Mouse (Mus musculus): Measurements from ENCODE around the gene Glis2. TPM values are rescaled to one million over a fixed set of nuclear protein-coding genes. Genes with fewer than 3 reads are reported as not detected.

Gene Glis2
- polyA plus RNA-seq, 1 experiment from 2014 or later = 9.2 TPM

GRCm38 (mm10) chr16:4599616-4600015 is 5.1 kb downstream of the Glis2 start:
- H3K4me1 ChIP-seq (replicated peaks; ENCODE audit: control insufficient read depth, insufficient read depth, low read length) = peaks cover 20% of the 10 kb centered on the region
- WGBS = 88% methylated on average over 3 of the region's 3 CpGs
- no peak overlapping the region for H3K4me2 ChIP-seq (replicated peaks; ENCODE audit: low read depth)
- no peak overlapping the region for H3K9ac ChIP-seq (ENCODE audit: low read depth, low read length)
- no peak overlapping the region for H3K4me3 ChIP-seq (ENCODE audit: low read depth, low read length)
- no peak overlapping the region for H3K27ac ChIP-seq (ENCODE audit: low read depth, low read length)
- no peaks in the 10 kb centered on the region for H3K36me3 ChIP-seq (ENCODE audit: control insufficient read depth, insufficient read depth)
- no peak for ATAC-seq
- H3K27me3 ChIP-seq (replicated peaks; ENCODE audit: control insufficient read depth, insufficient read depth, low read length) = no peaks in the 10 kb centered on the region
- TF ChIP-seq CTCF (IDR thresholded peaks at IDR 0.05; ENCODE audit: low read depth) = no peak
- no peaks in the 10 kb centered on the region for H3K9me3 ChIP-seq (ENCODE audit: control insufficient read depth)

DNA sequence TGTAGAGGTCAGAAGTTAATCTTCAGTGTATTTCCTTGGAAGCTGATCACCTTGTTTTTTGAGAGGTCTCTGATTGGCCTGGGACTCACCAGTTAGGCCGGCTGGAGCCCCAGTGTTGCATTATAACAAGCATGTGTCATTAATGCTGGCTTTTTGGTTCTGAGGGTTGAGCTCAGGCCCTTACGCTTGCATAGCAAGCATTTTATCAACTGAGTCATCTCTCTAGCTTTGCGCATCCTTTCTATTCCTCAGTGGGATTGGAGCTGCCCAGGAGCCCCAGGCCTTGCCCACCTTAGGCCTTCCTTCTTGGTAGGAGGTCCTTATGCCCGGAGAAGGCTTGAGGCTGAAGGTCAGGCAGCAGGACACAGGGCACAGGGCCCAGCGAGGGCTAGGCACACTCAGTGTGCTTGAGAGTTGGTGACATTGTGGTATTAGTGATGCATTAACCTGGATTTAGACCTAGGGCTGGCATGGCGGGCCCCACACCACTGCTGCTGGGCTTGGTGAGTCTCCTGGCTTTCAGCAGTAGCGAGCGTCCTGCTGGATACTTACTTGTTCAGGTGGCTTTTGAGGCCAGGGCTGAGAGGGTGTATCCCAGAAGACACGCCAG is 6.3 kb downstream of the Glis2 start:
- Histone ChIP-seq H3K27me3 (replicated peaks; ENCODE audit: control insufficient read depth, insufficient read depth, low read length) (no peaks in the 10 kb centered on the region), H3K9ac (ENCODE audit: low read depth, low read length) (no peak overlapping the region), H3K4me2 (replicated peaks; ENCODE audit: low read depth) (no peak overlapping the region), H3K27ac (ENCODE audit: low read depth, low read length) (no peak overlapping the region), H3K4me1 (replicated peaks; ENCODE audit: control insufficient read depth, insufficient read depth, low read length) (peaks cover 24% of the 10 kb centered on the region), H3K36me3 (ENCODE audit: control insufficient read depth, insufficient read depth) (no peaks in the 10 kb centered on the region), H3K9me3 (ENCODE audit: control insufficient read depth) (no peaks in the 10 kb centered on the region), H3K4me3 (ENCODE audit: low read depth, low read length) (no peak overlapping the region)
- 70% methylated on average over 9 of the region's 9 CpGs for WGBS
- TF ChIP-seq CTCF (IDR thresholded peaks at IDR 0.05; ENCODE audit: low read depth) = no peak
- no peak for ATAC-seq

DNA sequence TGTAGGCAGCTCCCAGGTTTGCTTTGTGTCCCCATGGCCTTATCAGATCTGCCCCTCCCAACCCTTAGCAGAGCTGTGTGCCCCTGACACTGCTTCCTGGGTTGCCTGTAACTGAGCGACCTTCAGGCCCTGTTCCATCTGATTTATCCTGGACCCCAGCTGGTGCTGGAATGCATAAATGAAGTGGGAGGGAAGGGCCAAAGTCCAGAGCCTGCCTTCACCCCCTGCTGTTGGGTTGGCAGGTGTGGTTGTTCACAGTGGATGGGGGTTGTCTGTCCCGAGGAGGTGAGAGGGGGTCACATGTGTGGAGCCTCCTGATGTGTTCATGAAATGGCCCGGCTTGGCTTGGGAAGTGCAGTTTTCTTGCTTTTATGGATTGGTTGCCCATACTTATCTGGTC is 7.7 kb downstream of the Glis2 start:
- 20% methylated on average over 3 of the region's 3 CpGs for WGBS
- no peak overlapping the region for H3K9ac ChIP-seq (ENCODE audit: low read depth, low read length)

DNA sequence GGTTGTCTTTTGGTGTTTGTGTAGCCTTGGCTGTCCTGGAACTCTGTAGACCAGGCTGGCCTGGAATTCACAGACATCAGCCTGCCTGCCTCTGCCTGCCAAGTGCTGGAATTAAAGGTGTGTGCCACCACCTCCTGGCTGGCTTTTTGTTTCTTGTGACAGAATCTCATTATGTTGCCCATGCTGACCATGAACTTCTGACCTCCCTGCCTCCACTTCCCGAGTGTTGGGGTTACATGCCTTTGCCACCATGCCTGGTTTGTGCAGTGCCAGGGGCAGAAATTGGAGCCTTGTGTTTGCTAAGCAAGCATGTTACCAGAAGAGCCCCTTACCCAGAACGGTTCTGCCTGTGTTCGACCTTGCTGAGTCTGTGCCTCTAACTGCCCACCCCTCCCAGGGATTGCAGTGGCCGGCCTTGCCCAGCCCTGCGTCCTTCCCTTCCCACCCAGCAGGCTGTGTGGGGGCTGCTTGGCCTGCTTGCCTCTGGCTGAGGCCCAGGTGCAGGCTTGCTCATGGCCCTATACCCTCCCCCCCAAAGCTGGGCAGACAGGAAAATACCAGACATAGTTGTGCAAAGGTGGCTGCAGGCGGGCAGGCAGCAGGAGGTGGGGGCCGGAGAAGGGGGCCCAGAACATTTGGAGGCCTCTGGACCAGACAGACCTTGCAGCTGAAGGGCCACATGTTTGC is 8.4 kb downstream of the Glis2 start:
- TF ChIP-seq CTCF (IDR thresholded peaks at IDR 0.05; ENCODE audit: low read depth) = no peak
- Histone ChIP-seq H3K9me3 (ENCODE audit: control insufficient read depth) (no peaks in the 10 kb centered on the region), H3K9ac (ENCODE audit: low read depth, low read length) (no peak overlapping the region; the same call in 1 of the 2 replicates), H3K27me3 (replicated peaks; ENCODE audit: control insufficient read depth, insufficient read depth, low read length) (no peaks in the 10 kb centered on the region), H3K4me3 (ENCODE audit: low read depth, low read length) (no peak overlapping the region), H3K36me3 (ENCODE audit: control insufficient read depth, insufficient read depth) (no peaks in the 10 kb centered on the region), H3K4me1 (replicated peaks; ENCODE audit: control insufficient read depth, insufficient read depth, low read length) (peaks cover 38% of the 10 kb centered on the region), H3K4me2 (replicated peaks; ENCODE audit: low read depth) (no peak overlapping the region), H3K27ac (ENCODE audit: low read depth, low read length) (peak overlapping the region; percentile 21; the same call in 1 of the 2 replicates)
- 32% methylated on average over 7 of the region's 7 CpGs for WGBS
- ATAC-seq = no peak

More for the DNA sequence above, 7.7 kb downstream of the Glis2 start:
- Histone ChIP-seq H3K4me3 (ENCODE audit: low read depth, low read length) (no peak overlapping the region), H3K9me3 (ENCODE audit: control insufficient read depth) (no peaks in the 10 kb centered on the region), H3K4me1 (replicated peaks; ENCODE audit: control insufficient read depth, insufficient read depth, low read length) (peaks cover 37% of the 10 kb centered on the region), H3K4me2 (replicated peaks; ENCODE audit: low read depth) (no peak overlapping the region), H3K27me3 (replicated peaks; ENCODE audit: control insufficient read depth, insufficient read depth, low read length) (no peaks in the 10 kb centered on the region), H3K36me3 (ENCODE audit: control insufficient read depth, insufficient read depth) (no peaks in the 10 kb centered on the region), H3K27ac (ENCODE audit: low read depth, low read length) (0 out of 2 replicates have a peak overlapping the region, but pooled peaks have one; percentile 21)
- ATAC-seq = peak; percentile 57
- TF ChIP-seq CTCF (IDR thresholded peaks at IDR 0.05; ENCODE audit: low read depth) = no peak

GRCm38 (mm10) chr16:4603453-4603837 is 8.9 kb downstream of the Glis2 start:
- H3K4me2 ChIP-seq (replicated peaks; ENCODE audit: low read depth) = no peak overlapping the region
- ATAC-seq = no peak
- no peak for TF ChIP-seq CTCF (IDR thresholded peaks at IDR 0.05; ENCODE audit: low read depth)
- no peak overlapping the region for H3K27ac ChIP-seq (ENCODE audit: low read depth, low read length)
- H3K27me3 ChIP-seq (replicated peaks; ENCODE audit: control insufficient read depth, insufficient read depth, low read length) = no peaks in the 10 kb centered on the region
- WGBS = 53% methylated on average over 1 of the region's 1 CpGs
- no peaks in the 10 kb centered on the region for H3K36me3 ChIP-seq (ENCODE audit: control insufficient read depth, insufficient read depth)
- no peaks in the 10 kb centered on the region for H3K9me3 ChIP-seq (ENCODE audit: control insufficient read depth)
- no peak overlapping the region for H3K4me3 ChIP-seq (ENCODE audit: low read depth, low read length)
- no peak overlapping the region; the same call in 1 of the 2 replicates for H3K9ac ChIP-seq (ENCODE audit: low read depth, low read length)
- peaks cover 38% of the 10 kb centered on the region for H3K4me1 ChIP-seq (replicated peaks; ENCODE audit: control insufficient read depth, insufficient read depth, low read length)

DNA sequence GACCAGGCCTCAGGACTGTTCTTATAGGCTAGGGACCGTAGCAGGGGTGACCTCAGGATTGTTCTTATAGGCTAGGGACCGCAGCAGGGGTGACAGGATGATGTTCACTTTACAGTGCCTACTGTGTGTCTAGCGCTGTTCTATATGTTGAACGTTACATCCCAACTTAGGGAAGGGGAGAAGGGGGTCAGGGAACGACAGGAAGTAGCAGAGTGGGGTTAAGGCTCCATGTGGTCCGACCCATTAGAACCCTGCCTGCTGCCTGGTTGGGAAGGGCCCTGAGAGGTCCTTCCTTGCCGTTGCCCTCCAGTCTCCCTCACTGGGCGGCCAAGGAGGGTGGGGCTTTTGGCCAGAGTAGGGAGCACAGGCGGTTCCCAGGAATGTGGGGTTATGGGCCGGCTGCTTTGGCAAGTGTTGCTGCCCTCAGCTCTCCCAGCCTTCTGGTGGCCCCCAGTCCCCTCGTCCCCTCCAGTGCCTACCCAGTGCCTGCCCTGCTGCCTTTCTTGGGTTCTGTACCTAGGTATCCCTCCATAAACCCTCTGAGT is 9.9 kb downstream of the Glis2 start:
- 60% methylated on average over 11 of the region's 11 CpGs for WGBS
- Histone ChIP-seq H3K27me3 (replicated peaks; ENCODE audit: control insufficient read depth, insufficient read depth, low read length) (no peaks in the 10 kb centered on the region), H3K9me3 (ENCODE audit: control insufficient read depth) (no peaks in the 10 kb centered on the region), H3K4me3 (ENCODE audit: low read depth, low read length) (no peak overlapping the region), H3K4me1 (replicated peaks; ENCODE audit: control insufficient read depth, insufficient read depth, low read length) (peaks cover 38% of the 10 kb centered on the region), H3K9ac (ENCODE audit: low read depth, low read length) (no peak overlapping the region; the same call in 1 of the 2 replicates), H3K4me2 (replicated peaks; ENCODE audit: low read depth) (0 out of 2 replicates have a peak overlapping the region, but pooled peaks have one; percentile 6), H3K36me3 (ENCODE audit: control insufficient read depth, insufficient read depth) (peaks cover 6% of the 10 kb centered on the region; the same call in 1 of the 2 replicates), H3K27ac (ENCODE audit: low read depth, low read length) (no peak overlapping the region)
- TF ChIP-seq CTCF (IDR thresholded peaks at IDR 0.05; ENCODE audit: low read depth) = no peak
- ATAC-seq = no peak
